Mouse (Mus musculus) C2C12 (cell line): ENCODE measurements around the gene Rere. TPM values are rescaled to one million over a fixed set of nuclear protein-coding genes. Genes with fewer than 3 reads are reported as not detected.

Experiments
- H3K27me3 ChIP-seq: one replicate; pipeline ENCODE4 v1.6.1; 2011; ENCODE audit not compliant: control insufficient read depth, insufficient read depth, insufficient read length
- H3K36me3 ChIP-seq: one replicate; pipeline ENCODE4 v1.6.1; 2011; ENCODE audit not compliant: control insufficient read depth, insufficient read depth
- H3K4me3 ChIP-seq: one replicate; pipeline ENCODE4 v1.5.1; 2011; ENCODE audit warnings: mild to moderate bottlenecking, control low read depth; ENCODE audit not compliant: poor library complexity, insufficient read depth, severe bottlenecking
- H3K79me2 ChIP-seq: one replicate; pipeline ENCODE4 v1.6.1; 2011; ENCODE audit not compliant: control insufficient read depth, insufficient read depth
- H3K79me3 ChIP-seq: one replicate; pipeline ENCODE4 v1.6.1; 2011; ENCODE audit warnings: low read depth, control low read depth
- H3ac ChIP-seq: one replicate; pipeline ENCODE3; 2011; ENCODE audit warnings: low read depth; ENCODE audit not compliant: control insufficient read depth, insufficient read length
- CEBPB ChIP-seq: IDR thresholded peaks from one replicate; pipeline ENCODE4 v1.6.1; 2011; ENCODE audit warnings: low read depth, mild to moderate bottlenecking, control low read depth, moderate library complexity
- CTCF ChIP-seq: IDR thresholded peaks from one replicate; pipeline ENCODE4 v1.5.1; 2011; ENCODE audit not compliant: control insufficient read depth, insufficient read depth, insufficient read length
- FOSL1 ChIP-seq: IDR thresholded peaks from one replicate; pipeline ENCODE4 v1.8.0; 2011; ENCODE audit warnings: mild to moderate bottlenecking, low read length; ENCODE audit not compliant: poor library complexity, insufficient read depth, severe bottlenecking
- MAX ChIP-seq: IDR thresholded peaks from one replicate; pipeline ENCODE4 v1.6.1; 2011; ENCODE audit warnings: mild to moderate bottlenecking, control low read depth
- MYOD1 ChIP-seq: IDR thresholded peaks from one replicate; pipeline ENCODE4 v1.6.1; 2011; ENCODE audit warnings: low read depth; ENCODE audit not compliant: control insufficient read depth, insufficient read length
- MYOG ChIP-seq: IDR thresholded peaks from one replicate; pipeline ENCODE4 v1.6.1; 2011; ENCODE audit not compliant: control insufficient read depth, insufficient read length; ENCODE audit errors: extremely low read depth
- USF1 ChIP-seq: IDR thresholded peaks from one replicate; pipeline ENCODE4 v1.6.1; 2011; ENCODE audit warnings: low read depth, mild to moderate bottlenecking, control low read depth, moderate library complexity
- polyA plus RNA-seq: library from polyadenylated mRNA; unstranded; fragments of >200 nt; fragmentation: generic; extraction: Trizol; gene quantifications from one replicate; pipeline ENCODE4 v1.2.1, GENCODE M21; 2012; ENCODE audit warnings: missing spikeins

Rere gene
- polyA plus RNA-seq, 1 experiment: 27.1 TPM

DNA sequence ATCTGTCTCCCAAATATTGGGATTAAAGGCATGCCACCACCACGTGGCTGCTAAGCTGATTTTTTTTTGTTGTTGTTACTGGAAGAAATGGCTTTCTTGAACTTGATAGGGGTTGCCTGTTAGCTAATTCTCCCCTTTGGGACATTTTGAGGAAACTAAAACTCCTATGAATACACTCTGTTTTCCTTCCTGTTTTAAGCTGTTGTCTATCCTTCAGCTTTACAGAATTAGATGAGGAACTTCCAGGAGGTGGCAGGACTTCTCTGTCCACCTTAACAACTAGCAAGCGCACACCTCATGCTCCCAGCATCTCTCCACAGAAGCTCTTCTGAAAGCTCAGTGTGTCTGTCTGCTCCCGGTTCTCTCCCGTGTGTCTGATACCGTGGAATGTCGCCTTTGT lies 157.2 kb downstream of the Rere start:
- H3K79me2 ChIP-seq: peaks cover 87% of the 10 kb centered on the region
- no peaks in the 10 kb centered on the region for H3K27me3 ChIP-seq
- H3ac ChIP-seq: no peak overlapping the region
- no peak overlapping the region for H3K4me3 ChIP-seq
- TF ChIP-seq CTCF (no peak), MYOG (no peak), MAX (no peak), MYOD1 (no peak), USF1 (no peak), FOSL1 (no peak), CEBPB (no peak)
- peaks cover 31% of the 10 kb centered on the region for H3K79me3 ChIP-seq
- peaks cover 20% of the 10 kb centered on the region for H3K36me3 ChIP-seq

DNA sequence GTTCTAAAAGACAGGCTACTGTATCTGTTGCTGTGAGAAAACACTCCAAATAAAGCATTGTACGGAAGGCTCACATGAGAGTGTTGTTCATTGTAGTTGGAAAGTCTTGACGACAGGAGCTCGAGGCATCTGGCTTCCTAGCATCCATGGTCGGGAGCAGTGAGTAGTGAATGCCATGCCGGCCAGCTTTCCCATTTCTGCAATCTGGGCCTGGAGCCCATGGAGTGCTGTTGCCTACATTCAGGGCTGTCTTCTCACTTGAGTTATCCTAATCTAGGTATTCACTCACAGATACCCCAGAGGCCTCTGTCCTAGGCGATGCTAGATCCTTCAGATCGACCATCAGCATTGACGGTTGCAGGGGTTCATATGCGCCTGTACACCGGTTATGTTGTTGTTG lies 160.5 kb downstream of the Rere start:
- no peak overlapping the region for H3ac ChIP-seq
- no peaks in the 10 kb centered on the region for H3K27me3 ChIP-seq
- peaks cover 27% of the 10 kb centered on the region for H3K79me3 ChIP-seq
- H3K36me3 ChIP-seq: peaks cover 16% of the 10 kb centered on the region
- H3K4me3 ChIP-seq: no peak overlapping the region
- no peak for TF ChIP-seq MYOD1
- TF ChIP-seq CEBPB: no peak
- TF ChIP-seq CTCF: no peak
- no peak for TF ChIP-seq USF1
- no peak for TF ChIP-seq FOSL1
- no peak for TF ChIP-seq MAX
- TF ChIP-seq MYOG: no peak
- peaks cover 86% of the 10 kb centered on the region for H3K79me2 ChIP-seq

DNA sequence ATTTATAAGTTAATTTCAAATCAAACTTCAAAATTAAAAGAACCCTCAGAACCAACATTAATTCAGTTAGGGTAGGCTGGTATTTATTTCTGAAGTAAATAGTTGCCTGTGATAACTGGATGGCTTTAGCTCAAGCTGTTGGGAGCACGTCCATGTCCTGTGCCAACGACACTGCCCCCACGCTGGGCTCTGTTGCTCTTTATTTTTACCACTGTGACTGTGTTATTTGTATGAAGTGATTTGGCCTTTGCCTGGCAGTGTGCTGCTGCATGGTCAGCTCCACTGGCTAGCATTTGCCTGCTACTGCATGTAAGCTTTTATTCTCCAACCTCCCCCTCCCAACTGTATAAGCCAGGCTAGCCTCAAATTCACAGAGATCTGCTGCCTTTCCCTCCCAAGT lies 162.6 kb downstream of the Rere start:
- TF ChIP-seq MYOD1 (no peak), CEBPB (no peak), FOSL1 (no peak), MAX (no peak), USF1 (no peak), MYOG (no peak), CTCF (no peak)

DNA sequence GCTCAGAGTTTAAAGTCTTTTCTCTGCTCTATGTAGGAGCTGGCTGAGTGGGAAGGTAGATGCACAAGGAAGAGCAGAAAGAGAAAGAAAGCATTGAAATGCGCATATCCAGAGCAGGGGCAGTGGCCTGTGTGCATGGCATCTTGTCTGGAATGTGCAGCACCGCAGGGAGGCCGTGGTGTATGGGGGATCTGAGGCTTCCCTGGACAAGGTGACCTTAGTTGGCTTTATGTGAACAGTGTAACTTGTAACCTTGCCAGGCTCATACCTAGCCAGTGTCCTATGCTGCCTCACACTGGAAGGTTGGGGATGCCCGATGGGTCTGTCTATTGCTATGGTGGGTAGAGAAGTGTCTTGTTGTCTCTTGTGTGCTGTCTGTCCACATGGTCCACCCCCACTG lies 165.2 kb downstream of the Rere start:
- peaks cover 29% of the 10 kb centered on the region for H3K79me3 ChIP-seq
- H3K4me3 ChIP-seq: no peak overlapping the region
- no peak overlapping the region for H3ac ChIP-seq
- no peaks in the 10 kb centered on the region for H3K27me3 ChIP-seq
- H3K36me3 ChIP-seq: peaks cover 13% of the 10 kb centered on the region
- no peak for TF ChIP-seq MAX
- H3K79me2 ChIP-seq: peaks cover 92% of the 10 kb centered on the region

More for the DNA sequence above, 162.6 kb downstream of the Rere start:
- Histone ChIP-seq H3K4me3 (no peak overlapping the region), H3K36me3 (peaks cover 16% of the 10 kb centered on the region), H3K79me2 (peaks cover 88% of the 10 kb centered on the region), H3K79me3 (peaks cover 26% of the 10 kb centered on the region), H3K27me3 (no peaks in the 10 kb centered on the region), H3ac (no peak overlapping the region)

DNA sequence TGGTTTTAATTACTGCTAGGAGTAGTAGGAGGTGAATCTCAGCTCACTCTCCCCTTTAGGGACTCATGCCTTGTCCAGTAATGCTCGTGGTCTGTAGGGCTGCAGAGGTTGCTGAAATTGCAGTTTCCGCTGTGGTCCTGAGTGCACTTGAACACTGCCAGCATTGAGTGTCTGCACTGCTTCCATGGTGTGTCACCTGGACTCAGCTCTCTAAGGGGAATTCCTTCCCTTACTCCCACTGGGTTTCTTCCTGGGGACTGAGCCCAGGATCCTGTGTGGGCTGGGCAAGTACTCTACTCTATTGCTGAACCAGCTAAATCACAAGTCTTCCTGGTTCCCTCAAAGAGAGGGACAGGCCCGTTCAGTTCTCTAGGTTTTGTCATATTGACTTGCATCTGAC lies 166.1 kb downstream of the Rere start:
- H3K79me2 ChIP-seq: peaks cover 93% of the 10 kb centered on the region
- peaks cover 35% of the 10 kb centered on the region for H3K79me3 ChIP-seq
- no peaks in the 10 kb centered on the region for H3K27me3 ChIP-seq
- peaks cover 9% of the 10 kb centered on the region for H3K36me3 ChIP-seq
- H3K4me3 ChIP-seq: no peak overlapping the region
- no peak for TF ChIP-seq MAX
- no peak for TF ChIP-seq MYOD1
- no peak for TF ChIP-seq MYOG
- TF ChIP-seq FOSL1: no peak
- no peak for TF ChIP-seq USF1
- TF ChIP-seq CTCF: no peak
- no peak for TF ChIP-seq CEBPB
- H3ac ChIP-seq: no peak overlapping the region

DNA sequence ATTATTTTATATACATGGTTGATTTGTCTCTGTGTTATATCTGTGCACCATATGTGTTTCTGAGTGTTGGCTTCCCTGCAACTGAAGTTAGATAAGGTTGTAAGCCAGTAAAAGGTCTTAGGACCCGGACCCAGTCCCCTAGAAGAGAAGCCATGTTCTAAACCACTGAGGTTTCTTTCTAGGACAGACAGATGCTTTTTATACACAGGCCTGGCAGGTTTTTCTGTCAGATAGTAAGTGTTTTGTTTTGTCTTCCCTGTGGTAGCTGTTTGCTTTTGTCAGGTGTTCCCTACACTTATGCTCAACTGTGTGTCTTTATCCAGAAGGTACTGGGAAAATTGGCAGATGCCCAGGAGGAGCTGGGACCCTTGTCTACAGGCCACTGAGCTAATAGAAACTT lies 167.0 kb downstream of the Rere start:
- Histone ChIP-seq H3K36me3 (peaks cover 5% of the 10 kb centered on the region), H3K27me3 (no peaks in the 10 kb centered on the region), H3K4me3 (no peak overlapping the region), H3K79me3 (peaks cover 36% of the 10 kb centered on the region), H3K79me2 (peaks cover 93% of the 10 kb centered on the region), H3ac (no peak overlapping the region)
- TF ChIP-seq CEBPB (no peak), MYOD1 (no peak), FOSL1 (no peak), USF1 (no peak), MAX (no peak), MYOG (no peak), CTCF (no peak)
